Mouse (Mus musculus): ENCODE data around the gene Dnajc6. TPM values are rescaled to one million over a fixed set of nuclear protein-coding genes. Genes with fewer than 3 reads are reported as not detected.

The Dnajc6 gene
- polyA plus RNA-seq, 1 experiment, result 31.9 TPM

DNA sequence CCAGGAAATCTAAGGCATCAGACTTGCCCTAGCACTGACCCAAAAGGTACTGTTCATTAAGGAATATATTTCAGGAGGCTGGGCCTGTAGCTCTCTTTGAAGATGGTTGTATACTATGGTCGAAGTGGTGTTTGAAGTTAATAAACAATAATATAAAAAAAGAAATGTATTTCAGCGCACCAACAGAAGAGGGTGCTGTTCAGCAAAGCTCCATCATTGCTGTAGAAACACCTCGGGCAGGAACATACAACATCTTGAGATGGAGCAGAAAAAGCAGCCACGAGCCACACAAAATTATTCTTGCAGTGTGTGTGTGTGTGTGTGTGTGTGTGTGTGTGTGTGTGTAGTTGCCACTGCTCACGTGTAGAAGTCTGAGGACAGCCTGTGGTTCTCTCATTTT, 25.9 kb upstream of the Dnajc6 start:
- peaks cover 4% of the 10 kb centered on the region; the same call in 1 of the 2 replicates for H3K4me1 ChIP-seq (replicated peaks; ENCODE audit: control insufficient read depth, insufficient read depth, low read length)

DNA sequence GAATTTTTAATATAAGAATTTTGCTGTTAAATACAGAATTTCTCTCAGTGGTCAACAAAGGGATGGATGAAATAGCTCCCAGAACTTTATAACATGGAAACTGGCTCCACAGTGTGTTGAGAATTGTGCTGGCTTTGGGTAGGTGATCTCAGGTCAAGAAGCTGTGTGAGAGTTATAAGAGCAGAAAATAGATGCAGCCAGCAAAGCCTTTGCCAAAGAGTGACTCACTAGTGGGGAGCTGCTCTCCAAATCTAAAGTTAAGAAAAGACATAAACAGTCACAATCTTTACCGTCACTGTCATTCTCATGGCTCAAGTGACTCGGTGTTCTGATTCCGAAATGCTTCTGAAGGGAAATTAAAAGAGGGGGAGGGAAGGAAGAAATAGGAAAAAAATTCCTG, 23.7 kb upstream of the Dnajc6 start:
- Histone ChIP-seq H3K4me1 (replicated peaks; ENCODE audit: control insufficient read depth, insufficient read depth, low read length) (no peaks in the 10 kb centered on the region), H3K4me3 (ENCODE audit: control insufficient read depth, insufficient read depth, low read length) (no peak overlapping the region), H3K27ac (ENCODE audit: control insufficient read depth, insufficient read depth, low read length) (no peak overlapping the region), H3K27me3 (ENCODE audit: control insufficient read depth, insufficient read depth, low read length) (no peaks in the 10 kb centered on the region), H3K36me3 (ENCODE audit: control insufficient read depth, insufficient read depth, low read length) (no peaks in the 10 kb centered on the region)
- TF ChIP-seq CTCF (IDR thresholded peaks at IDR 0.05; ENCODE audit: borderline replicate concordance, control insufficient read depth, extremely low read depth, insufficient read depth, low read length, poor library complexity), result no peak
- TF ChIP-seq POLR2A (IDR thresholded peaks at IDR 0.05; ENCODE audit: control insufficient read depth, extremely low read depth, insufficient read depth, low read length, poor library complexity), result no peak
- WGBS, result 95% methylated on average over 3 of the region's 3 CpGs
- no peak for DNase-seq

More for the DNA sequence above, 25.9 kb upstream of the Dnajc6 start:
- DNase-seq, result peak; percentile 13
- Histone ChIP-seq H3K27ac (ENCODE audit: control insufficient read depth, insufficient read depth, low read length) (no peak overlapping the region), H3K36me3 (ENCODE audit: control insufficient read depth, insufficient read depth, low read length) (no peaks in the 10 kb centered on the region), H3K27me3 (ENCODE audit: control insufficient read depth, insufficient read depth, low read length) (no peaks in the 10 kb centered on the region), H3K4me3 (ENCODE audit: control insufficient read depth, insufficient read depth, low read length) (no peak overlapping the region)
- TF ChIP-seq CTCF (IDR thresholded peaks at IDR 0.05; ENCODE audit: borderline replicate concordance, control insufficient read depth, extremely low read depth, insufficient read depth, low read length, poor library complexity), result no peak
- 11% methylated on average over 5 of the region's 5 CpGs for WGBS

DNA sequence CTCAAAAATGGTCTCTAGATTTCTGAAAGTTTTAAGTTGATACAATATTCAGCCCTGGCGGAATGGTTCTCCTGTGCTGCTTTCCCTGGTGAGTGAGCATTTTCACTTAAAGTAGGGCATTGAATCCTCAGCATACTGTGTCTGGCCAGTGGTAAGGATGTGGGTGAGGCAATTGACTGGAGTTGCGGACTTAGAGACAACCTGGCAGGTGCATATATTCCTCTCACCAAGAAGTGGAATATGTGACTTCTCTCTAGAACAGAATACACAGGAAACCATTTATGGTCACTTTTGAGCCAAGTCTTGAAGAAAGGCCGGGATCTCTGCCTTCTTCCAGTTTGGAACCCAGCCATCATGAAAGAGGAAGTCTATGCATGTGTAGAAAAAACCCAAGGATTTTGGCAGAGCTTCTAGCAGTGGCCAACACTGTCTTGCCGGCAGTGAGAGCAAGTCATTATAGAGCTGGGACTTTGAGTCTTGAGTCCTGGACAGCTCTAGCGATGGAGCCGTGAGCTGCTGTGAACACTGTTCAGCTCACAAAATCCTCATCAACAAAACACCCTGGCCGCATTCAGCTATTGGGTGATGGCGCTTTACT, 6.0 kb upstream of the Dnajc6 start:
- no peaks in the 10 kb centered on the region for H3K4me1 ChIP-seq (replicated peaks; ENCODE audit: control insufficient read depth, insufficient read depth, low read length)
- 66% methylated on average over 8 of the region's 8 CpGs for WGBS
- DNase-seq, result no peak

GRCm38 (mm10) chr4:101491704-101492103, 4.7 kb upstream of the Dnajc6 start:
- H3K4me3 ChIP-seq (ENCODE audit: control insufficient read depth, insufficient read depth, low read length), result no peak overlapping the region
- WGBS, result 92% methylated on average over 6 of the region's 6 CpGs
- H3K27me3 ChIP-seq (ENCODE audit: control insufficient read depth, insufficient read depth, low read length), result peaks cover 1% of the 10 kb centered on the region; the same call in 1 of the 2 replicates
- H3K4me1 ChIP-seq (replicated peaks; ENCODE audit: control insufficient read depth, insufficient read depth, low read length), result peaks cover 6% of the 10 kb centered on the region
- DNase-seq, result no peak
- no peaks in the 10 kb centered on the region for H3K36me3 ChIP-seq (ENCODE audit: control insufficient read depth, insufficient read depth, low read length)
- no peak for TF ChIP-seq POLR2A (IDR thresholded peaks at IDR 0.05; ENCODE audit: control insufficient read depth, extremely low read depth, insufficient read depth, low read length, poor library complexity)
- no peak for TF ChIP-seq CTCF (IDR thresholded peaks at IDR 0.05; ENCODE audit: borderline replicate concordance, control insufficient read depth, extremely low read depth, insufficient read depth, low read length, poor library complexity)
- H3K27ac ChIP-seq (ENCODE audit: control insufficient read depth, insufficient read depth, low read length), result no peak overlapping the region

More for the DNA sequence above, 6.0 kb upstream of the Dnajc6 start:
- H3K36me3 ChIP-seq (ENCODE audit: control insufficient read depth, insufficient read depth, low read length), result no peaks in the 10 kb centered on the region
- no peak overlapping the region for H3K27ac ChIP-seq (ENCODE audit: control insufficient read depth, insufficient read depth, low read length)
- no peak overlapping the region for H3K4me3 ChIP-seq (ENCODE audit: control insufficient read depth, insufficient read depth, low read length)
- H3K27me3 ChIP-seq (ENCODE audit: control insufficient read depth, insufficient read depth, low read length), result no peaks in the 10 kb centered on the region
- TF ChIP-seq POLR2A (IDR thresholded peaks at IDR 0.05; ENCODE audit: control insufficient read depth, extremely low read depth, insufficient read depth, low read length, poor library complexity) (no peak), CTCF (IDR thresholded peaks at IDR 0.05; ENCODE audit: borderline replicate concordance, control insufficient read depth, extremely low read depth, insufficient read depth, low read length, poor library complexity) (no peak)

GRCm38 (mm10) chr4:101493611-101494197, 2.7 kb upstream of the Dnajc6 start:
- Histone ChIP-seq H3K27ac (ENCODE audit: control insufficient read depth, insufficient read depth, low read length) (no peak overlapping the region), H3K4me1 (replicated peaks; ENCODE audit: control insufficient read depth, insufficient read depth, low read length) (peaks cover 15% of the 10 kb centered on the region), H3K4me3 (ENCODE audit: control insufficient read depth, insufficient read depth, low read length) (no peak overlapping the region), H3K36me3 (ENCODE audit: control insufficient read depth, insufficient read depth, low read length) (no peaks in the 10 kb centered on the region), H3K27me3 (ENCODE audit: control insufficient read depth, insufficient read depth, low read length) (peaks cover 3% of the 10 kb centered on the region; the same call in 1 of the 2 replicates)
- DNase-seq, result no peak
- no peak for TF ChIP-seq CTCF (IDR thresholded peaks at IDR 0.05; ENCODE audit: borderline replicate concordance, control insufficient read depth, extremely low read depth, insufficient read depth, low read length, poor library complexity)
- TF ChIP-seq POLR2A (IDR thresholded peaks at IDR 0.05; ENCODE audit: control insufficient read depth, extremely low read depth, insufficient read depth, low read length, poor library complexity), result no peak

- H3K27ac ChIP-seq (ENCODE audit: control insufficient read depth, insufficient read depth, low read length), result no peak overlapping the region
- peaks cover 15% of the 10 kb centered on the region for H3K4me1 ChIP-seq (replicated peaks; ENCODE audit: control insufficient read depth, insufficient read depth, low read length)
- H3K36me3 ChIP-seq (ENCODE audit: control insufficient read depth, insufficient read depth, low read length), result no peaks in the 10 kb centered on the region
- peak overlapping the region; percentile 65 for H3K4me3 ChIP-seq (ENCODE audit: control insufficient read depth, insufficient read depth, low read length)
- WGBS, result 3% methylated on average over 27 of the region's 28 CpGs
- H3K27me3 ChIP-seq (ENCODE audit: control insufficient read depth, insufficient read depth, low read length), result peaks cover 3% of the 10 kb centered on the region; the same call in 1 of the 2 replicates
- TF ChIP-seq CTCF (IDR thresholded peaks at IDR 0.05; ENCODE audit: borderline replicate concordance, control insufficient read depth, extremely low read depth, insufficient read depth, low read length, poor library complexity) (no peak), POLR2A (IDR thresholded peaks at IDR 0.05; ENCODE audit: control insufficient read depth, extremely low read depth, insufficient read depth, low read length, poor library complexity) (no peak)
- DNase-seq, result no peak
These were observed 287 bp upstream of the Dnajc6 start for GRCm38 (mm10) chr4:101496188-101496533.
